8 mouse cellular contexts compared by ENCODE assay signal in the genomic region with DNA sequence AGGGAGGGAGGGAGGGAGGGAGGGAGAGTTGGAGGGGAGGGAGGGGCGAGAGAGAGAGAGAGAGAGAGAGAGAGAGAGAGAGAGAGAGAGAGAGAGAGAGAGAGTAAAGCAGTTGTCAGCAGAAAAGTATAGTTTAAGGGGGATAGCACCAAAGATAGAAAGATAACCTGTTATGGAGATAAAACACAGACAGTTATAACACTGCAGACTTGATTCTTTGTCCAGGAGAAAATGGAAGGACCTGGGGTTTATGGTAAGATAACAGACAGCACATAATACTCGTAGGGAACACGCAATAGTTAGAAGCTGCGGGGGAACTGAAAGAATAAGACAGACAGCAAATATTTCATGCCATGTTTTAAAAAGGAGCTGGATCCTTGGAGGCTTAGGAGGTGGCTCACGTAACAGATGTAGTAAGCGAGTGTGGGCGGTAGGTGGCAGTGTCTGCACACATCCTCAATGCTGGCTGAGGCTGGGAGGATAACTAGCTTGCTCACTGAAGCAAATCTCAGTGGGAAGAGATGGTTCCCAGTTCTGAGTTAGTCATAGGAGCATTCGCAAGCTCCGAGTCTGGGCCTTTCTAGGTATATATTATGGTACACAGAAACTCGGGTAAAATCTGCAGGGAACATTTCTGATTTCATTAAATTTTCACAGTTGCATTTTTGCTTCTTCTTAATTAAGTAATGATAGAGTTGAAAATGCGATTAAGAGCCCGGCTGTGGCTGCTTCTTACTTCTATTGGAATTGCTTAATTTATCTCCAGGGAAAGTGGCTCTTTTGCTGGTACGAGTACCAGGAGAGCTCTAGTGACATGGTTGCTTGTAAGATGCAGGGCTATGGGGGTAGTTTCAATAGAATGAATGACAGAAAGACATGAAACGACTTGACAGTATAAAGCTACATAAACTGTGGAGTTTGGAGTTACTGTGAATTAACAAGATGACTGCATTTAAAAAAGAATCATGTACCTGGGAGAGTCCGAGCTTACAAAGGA.
A peak's percentile ranks its signal among the peaks of the same experiment; 100 is the strongest.
DNase-seq lines count a peak whose midpoint lies in the region; ATAC-seq and TF ChIP-seq lines count a peak whose summit lies in the region.

No protein-coding gene starts in this region.

- no peak overlapping the region for H3K27ac ChIP-seq in forebrain, postnatal 0 days (ENCODE audit: low read depth, low read length)
- H3K27ac ChIP-seq in hindbrain, postnatal 0 days = no peak overlapping the region

- no peak overlapping the region for H3K4me3 ChIP-seq in forebrain, postnatal 0 days (ENCODE audit: low read depth, low read length)
- H3K4me3 ChIP-seq in hindbrain, postnatal 0 days (ENCODE audit: low read length) = no peak overlapping the region
- peak overlapping the region; percentile 80 for H3K4me3 ChIP-seq in megakaryocyte, embryonic 14.5 days (replicated peaks)

- no peaks in the 10 kb centered on the region for H3K9me3 ChIP-seq in forebrain, postnatal 0 days (ENCODE audit: low read length)
- no peaks in the 10 kb centered on the region for H3K9me3 ChIP-seq in hindbrain, postnatal 0 days (ENCODE audit: low read length)
- H3K9me3 ChIP-seq in megakaryocyte, embryonic 14.5 days = no peaks in the 10 kb centered on the region

- peak; percentile 98 for TF ChIP-seq CTCF in forebrain, postnatal 0 days (IDR thresholded peaks at IDR 0.05; ENCODE audit: low read depth)
- peak; percentile 96 for TF ChIP-seq CTCF in hindbrain, postnatal 0 days (IDR thresholded peaks at IDR 0.05; ENCODE audit: low read depth)

- peak; percentile 67 for DNase-seq in Muller cell, postnatal 12 days (ENCODE audit: inconsistent ontology term)
- DNase-seq in cerebellum, adult 11-12 months = peak; percentile 40
- DNase-seq in forebrain, postnatal 0 days = peak; percentile 94
- DNase-seq in hindbrain, postnatal 0 days (ENCODE audit: low spot score) = peak; percentile 90
- peak; percentile 78 for DNase-seq in left cerebral cortex, adult 11 months (ENCODE audit: low spot score)
- DNase-seq in right cerebral cortex, adult 2 months (ENCODE audit: low spot score in 2 of 2) = peak; percentile 91 to 96
- DNase-seq in urinary bladder, adult 2 months (ENCODE audit: low spot score) = peak; percentile 38

- no peaks in the 10 kb centered on the region for H3K36me3 ChIP-seq in forebrain, postnatal 0 days (ENCODE audit: insufficient read depth)
- H3K36me3 ChIP-seq in hindbrain, postnatal 0 days (ENCODE audit: insufficient read depth, low read length) = no peaks in the 10 kb centered on the region
- H3K36me3 ChIP-seq in megakaryocyte, embryonic 14.5 days (replicated peaks; ENCODE audit: low read length) = no peaks in the 10 kb centered on the region

- no peaks in the 10 kb centered on the region for H3K27me3 ChIP-seq in forebrain, postnatal 0 days (ENCODE audit: insufficient read depth, low read length)
- no peaks in the 10 kb centered on the region for H3K27me3 ChIP-seq in hindbrain, postnatal 0 days (ENCODE audit: insufficient read depth, low read length)
- no peaks in the 10 kb centered on the region for H3K27me3 ChIP-seq in megakaryocyte, embryonic 14.5 days (replicated peaks)

- no peak overlapping the region for H3K9ac ChIP-seq in forebrain, postnatal 0 days
- no peak overlapping the region for H3K9ac ChIP-seq in hindbrain, postnatal 0 days (replicated peaks; ENCODE audit: low read length)

- H3K4me1 ChIP-seq in forebrain, postnatal 0 days (ENCODE audit: insufficient read depth) = 0 out of 2 replicates have a peak, but pooled peaks cover 3% of the 10 kb centered on the region
- H3K4me1 ChIP-seq in hindbrain, postnatal 0 days (ENCODE audit: insufficient read depth, low read length) = no peaks in the 10 kb centered on the region
- peaks cover 12% of the 10 kb centered on the region for H3K4me1 ChIP-seq in megakaryocyte, embryonic 14.5 days

- 28% methylated on average over 15 of the region's 15 CpGs for WGBS in forebrain, postnatal 0 days
- 25% methylated on average over 14 of the region's 15 CpGs for WGBS in hindbrain, postnatal 0 days

- H3K4me2 ChIP-seq in forebrain, postnatal 0 days (ENCODE audit: low read depth) = no peak overlapping the region
- no peak overlapping the region for H3K4me2 ChIP-seq in hindbrain, postnatal 0 days (ENCODE audit: low read depth, low read length)

- ATAC-seq in forebrain, postnatal 0 days = peak; percentile 95
- peak; percentile 91 for ATAC-seq in hindbrain, postnatal 0 days

Comparison
In these comparisons a context has a peak if more than half of its experiments do, and no peak if none do; other contexts are left out.
1. DNase-seq: peak in every context shown above with its lines; median percentile 94 in forebrain, postnatal 0 days; 94 in right cerebral cortex, adult 2 months; 90 in hindbrain, postnatal 0 days; 78 in left cerebral cortex, adult 11 months; 67 in Muller cell, postnatal 12 days; 40 in cerebellum, adult 11-12 months; 38 in urinary bladder, adult 2 months.